ENCODE assay signal across 8 mouse cellular contexts in the genomic region with DNA sequence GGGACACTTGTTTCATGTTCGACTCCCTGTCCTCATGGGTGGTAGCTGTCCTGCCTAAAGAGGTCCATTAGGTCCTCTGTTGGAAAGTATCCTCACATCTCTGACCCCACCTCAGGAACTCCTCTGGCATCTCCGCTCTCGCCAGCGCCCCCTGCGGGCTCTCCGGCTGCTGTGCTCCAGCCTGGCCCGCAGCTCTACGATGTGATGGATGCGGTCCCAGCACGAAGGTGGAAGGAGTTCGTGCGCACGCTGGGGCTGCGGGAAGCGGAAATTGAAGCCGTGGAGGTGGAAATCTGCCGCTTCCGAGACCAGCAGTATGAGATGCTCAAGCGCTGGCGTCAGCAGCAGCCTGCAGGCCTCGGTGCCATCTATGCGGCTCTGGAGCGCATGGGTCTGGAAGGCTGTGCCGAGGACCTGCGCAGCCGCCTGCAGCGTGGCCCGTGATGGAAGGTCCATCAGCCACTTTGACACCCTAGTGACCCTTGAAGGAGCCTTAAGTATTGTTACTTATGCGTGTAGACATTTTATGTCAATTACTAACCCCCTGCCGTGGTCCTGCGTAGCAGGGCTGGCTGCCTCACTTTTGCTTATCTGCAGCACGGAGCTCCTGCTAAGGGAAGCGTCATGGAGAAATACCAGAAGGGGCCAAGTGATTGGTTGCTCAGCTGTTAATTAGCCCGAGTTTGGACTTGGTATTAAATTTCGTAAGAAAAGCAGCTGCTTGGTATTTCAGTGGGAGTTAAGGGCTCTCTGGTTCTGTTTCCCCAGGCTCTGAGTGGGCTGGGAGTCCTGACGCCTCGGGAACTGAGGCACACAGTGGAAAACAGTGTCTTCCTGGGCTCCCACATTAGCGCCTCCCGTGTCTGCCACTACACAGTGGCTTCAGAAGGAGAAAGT. TPM values are rescaled to one million over a fixed set of nuclear protein-coding genes. Genes with fewer than 3 reads are reported as not detected.
DNase-seq lines count a peak whose midpoint lies in the region; ATAC-seq and TF ChIP-seq lines count a peak whose summit lies in the region.

No protein-coding gene starts in this region.

- ATAC-seq in heart, embryonic 13.5 days (ENCODE audit: extremely low read depth, insufficient number of reproducible peaks, low FRiP score, low TSS enrichment), result no peak
- ATAC-seq in megakaryocyte-erythroid progenitor cell, adult 5-6 weeks (replicated peaks; ENCODE audit: low FRiP score, low TSS enrichment, poor library complexity, severe bottlenecking), result peak; percentile 35; the same call in 1 of the 2 replicates

- H3K27me3 ChIP-seq in heart, embryonic 13.5 days (replicated peaks), result peaks cover 100% of the 10 kb centered on the region

- 35% methylated on average over 39 of the region's 39 CpGs for WGBS in lung, adult 2 months
- 7% methylated on average over 39 of the region's 39 CpGs for WGBS in heart, embryonic 13.5 days

- peak; percentile 30; the same call in 1 of the 2 replicates for TF ChIP-seq CTCF in lung, adult 2 months (IDR thresholded peaks at IDR 0.05; ENCODE audit: insufficient read depth, low read length)

- DNase-seq in lung, adult 2 months, result no peak
- DNase-seq in lung, adult 18-20 months, result no peak
- peak; percentile 59 for DNase-seq in brain, adult 2 months (ENCODE audit: low read depth, low spot score)
- DNase-seq in kidney, postnatal 10 days, result peak; percentile 80
- DNase-seq in thymus, postnatal 4 days, result peak; percentile 89
- DNase-seq in gastrocnemius, postnatal 36 days, result no peak

- no peaks in the 10 kb centered on the region for H3K9me3 ChIP-seq in heart, embryonic 13.5 days

- H3K27ac ChIP-seq in heart, embryonic 13.5 days (replicated peaks), result no peak overlapping the region

- peak overlapping the region; percentile 42; the same call in 1 of the 2 replicates for H3K9ac ChIP-seq in heart, embryonic 13.5 days

- TF ChIP-seq POLR2A in lung, adult 2 months (IDR thresholded peaks at IDR 0.05; ENCODE audit: borderline replicate concordance, extremely low read depth, low read depth, low read length), result no peak

- no peak overlapping the region for H3K4me3 ChIP-seq in lung, adult 2 months (replicated peaks; ENCODE audit: extremely low read depth, low read depth, low read length)
- peak overlapping the region; percentile 41 for H3K4me3 ChIP-seq in heart, embryonic 13.5 days

- peak overlapping the region; percentile 58 for H3K4me2 ChIP-seq in heart, embryonic 13.5 days

- H3K36me3 ChIP-seq in heart, embryonic 13.5 days, result peaks cover 6% of the 10 kb centered on the region

- H3K4me1 ChIP-seq in lung, adult 2 months (ENCODE audit: control insufficient read depth, insufficient read depth, low read length), result peaks cover 13% of the 10 kb centered on the region; the same call in 1 of the 2 replicates
- peaks cover 43% of the 10 kb centered on the region for H3K4me1 ChIP-seq in heart, embryonic 13.5 days

- intact Hi-C loops in gastrocnemius, postnatal 36 days (cut with DNase I), result no loop called here

RNA-seq across cellular contexts. Expression of a gene that starts 3.9 kb away (rescaled TPM):
- 8.1 and 12.7 TPM in 2 replicates for polyA plus RNA-seq in lung, adult 2 months (2012; rRNA removed)
- polyA plus RNA-seq in heart, embryonic 13.5 days (2015; fragmentation: Nextera tagmentation; extraction: Ambion mirVana), result 0.73 and 0.80 TPM in 2 replicates
- not detected in 2 replicates for total RNA-seq in megakaryocyte-erythroid progenitor cell, adult 5-6 weeks (2014; fragmentation: Nextera tagmentation)
- total RNA-seq in megakaryocyte-erythroid progenitor cell, adult 5-6 weeks (2017), result not detected in 2 replicates
- under 1 TPM; 0.76 to 0.84 TPM for total RNA-seq in gastrocnemius, postnatal 36 days (2021)

RNA-seq across cellular contexts. Expression of a gene that starts 32.5 kb away (rescaled TPM):
- 9.8 and 16.3 TPM in 2 replicates for polyA plus RNA-seq in lung, adult 2 months (2012; rRNA removed)
- 0.87 and 1.1 TPM in 2 replicates for polyA plus RNA-seq in heart, embryonic 13.5 days (2015; fragmentation: Nextera tagmentation; extraction: Ambion mirVana)
- total RNA-seq in megakaryocyte-erythroid progenitor cell, adult 5-6 weeks (2014; fragmentation: Nextera tagmentation), result 2.9 and 5.7 TPM in 2 replicates
- 2.2 and 3.1 TPM in 2 replicates for total RNA-seq in megakaryocyte-erythroid progenitor cell, adult 5-6 weeks (2017)
- total RNA-seq in gastrocnemius, postnatal 36 days (2021), result under 1 TPM; 0.27 to 0.43 TPM

RNA-seq across cellular contexts. Expression of a gene that starts 39.0 kb away (rescaled TPM):
- polyA plus RNA-seq in lung, adult 2 months (2012; rRNA removed), result 5.4 and 6.2 TPM in 2 replicates
- polyA plus RNA-seq in heart, embryonic 13.5 days (2015; fragmentation: Nextera tagmentation; extraction: Ambion mirVana), result not detected in 2 replicates
- 0.35 TPM in 1 of 2 replicates, not detected in the other for total RNA-seq in megakaryocyte-erythroid progenitor cell, adult 5-6 weeks (2014; fragmentation: Nextera tagmentation)
- total RNA-seq in megakaryocyte-erythroid progenitor cell, adult 5-6 weeks (2017), result not detected in 2 replicates
- total RNA-seq in gastrocnemius, postnatal 36 days (2021), result not detected

RNA-seq across cellular contexts. Expression of a gene that starts 47.3 kb away (rescaled TPM):
- polyA plus RNA-seq in lung, adult 2 months (2012; rRNA removed), result 46.7 and 49.9 TPM in 2 replicates
- 11.6 and 12.7 TPM in 2 replicates for polyA plus RNA-seq in heart, embryonic 13.5 days (2015; fragmentation: Nextera tagmentation; extraction: Ambion mirVana)
- 8.9 and 15.6 TPM in 2 replicates for total RNA-seq in megakaryocyte-erythroid progenitor cell, adult 5-6 weeks (2014; fragmentation: Nextera tagmentation)
- 6.8 and 7.1 TPM in 2 replicates for total RNA-seq in megakaryocyte-erythroid progenitor cell, adult 5-6 weeks (2017)
- total RNA-seq in gastrocnemius, postnatal 36 days (2021), result 1 to 10 TPM; 6.3 to 6.4 TPM

RNA-seq across cellular contexts. Expression of a gene that starts 58.3 kb away (rescaled TPM):
- polyA plus RNA-seq in lung, adult 2 months (2012; rRNA removed), result 118 and 125 TPM in 2 replicates
- polyA plus RNA-seq in heart, embryonic 13.5 days (2015; fragmentation: Nextera tagmentation; extraction: Ambion mirVana), result 73.9 and 84.7 TPM in 2 replicates
- 33.8 and 42.9 TPM in 2 replicates for total RNA-seq in megakaryocyte-erythroid progenitor cell, adult 5-6 weeks (2014; fragmentation: Nextera tagmentation)
- 25.3 and 38.1 TPM in 2 replicates for total RNA-seq in megakaryocyte-erythroid progenitor cell, adult 5-6 weeks (2017)
- 10 to 100 TPM; 15.0 to 18.5 TPM for total RNA-seq in gastrocnemius, postnatal 36 days (2021)

Comparison
In these comparisons a context has a peak if more than half of its experiments do, and no peak if none do; other contexts are left out.
1. DNase-seq: peak in brain, adult 2 months (single experiment), kidney, postnatal 10 days (single experiment) and thymus, postnatal 4 days (single experiment); none in lung, adult 2 months (single experiment), lung, adult 18-20 months (0 of 2) and gastrocnemius, postnatal 36 days (0 of 2).